Mouse (Mus musculus) E14TG2a.4 (cell line): ENCODE measurements at regions not wholly inside any gene's neighbourhood (a gene's known extent, or its start where the extent isn't known, plus 50 kb on each side); places are given as distances from the start of the nearest gene placed in this dataset.

Source experiments
- CTCF ChIP-seq: conservative IDR thresholded peaks from 2 replicates; pipeline ENCODE4 v1.5.1; 2014; ENCODE audit warnings: low read length
- NANOG ChIP-seq: IDR thresholded peaks from 2 replicates; pipeline ENCODE4 v1.6.1; 2014; ENCODE audit warnings: borderline replicate concordance, low read length, mixed read lengths
- POU5F1 ChIP-seq: IDR thresholded peaks from 2 replicates; pipeline ENCODE4 v1.6.1; 2014; ENCODE audit warnings: low read length, borderline replicate concordance

DNA sequence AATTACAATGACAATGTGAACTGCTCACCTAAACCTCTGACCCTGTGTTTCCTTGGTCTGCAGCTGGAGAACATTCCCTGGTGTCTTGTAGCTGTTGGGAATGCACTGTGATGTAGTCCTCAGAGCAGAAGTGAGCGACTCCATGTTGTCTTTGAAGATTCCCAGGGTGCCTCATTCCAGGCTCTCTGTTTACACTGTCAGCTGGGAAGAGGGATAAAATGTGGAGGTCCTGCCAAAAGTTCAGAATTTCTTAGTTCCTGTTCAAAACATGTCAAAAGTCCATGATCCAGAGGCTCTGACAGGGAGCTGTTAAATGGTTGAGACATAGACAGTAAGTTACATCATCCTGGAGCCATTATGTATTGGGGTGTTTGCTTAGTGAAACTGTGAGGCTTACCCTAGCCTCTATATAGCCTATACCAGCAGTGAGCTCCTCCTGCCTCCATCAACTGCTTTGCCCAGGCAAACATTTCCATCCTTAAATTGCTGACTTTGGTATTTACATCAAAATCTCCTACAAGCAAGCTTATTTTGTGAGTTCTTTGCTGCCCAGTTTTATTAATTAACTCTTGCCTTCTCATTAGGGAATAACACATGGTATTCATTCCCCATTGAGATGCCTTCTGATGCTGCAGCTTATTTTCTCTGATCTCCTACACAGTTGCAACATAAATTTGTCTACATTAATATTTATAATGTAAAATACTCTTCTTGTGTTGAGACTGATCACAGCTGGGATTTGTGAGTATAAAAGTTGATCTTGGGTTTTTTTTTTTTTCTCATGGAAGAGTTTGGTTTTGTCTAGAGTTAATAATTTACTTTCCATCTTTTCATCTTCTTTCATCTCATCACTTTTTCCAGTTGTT is 1170.2 kb downstream of the Sorcs3 start:
- no peak for TF ChIP-seq CTCF
- TF ChIP-seq POU5F1: no peak
- TF ChIP-seq NANOG: no peak
